Mouse (Mus musculus) liver, embryonic 16.5 days (tissue): Measurements from ENCODE around the gene Ppp2r3a. TPM values are rescaled to one million over a fixed set of nuclear protein-coding genes. Genes with fewer than 3 reads are reported as not detected.

Experiments used
- ATAC-seq: fragments of 200-750 bp; cut with Nextera tagmentation; 2 replicates; pipeline ENCODE4 v1.8.0; 2017; ENCODE audit warnings: low read depth, mild to moderate bottlenecking, moderate number of reproducible peaks, moderate library complexity
- H3K27ac ChIP-seq: fragments of 300-500 bp; sonication (generic); 2 replicates; pipeline ENCODE4 v1.5.1; 2014; ENCODE audit warnings: mild to moderate bottlenecking, low read length
- H3K27me3 ChIP-seq: fragments of 300-500 bp; sonication (generic); 2 replicates; pipeline ENCODE4 v1.6.1; 2014; ENCODE audit warnings: low read depth, low read length, mixed read lengths; ENCODE audit not compliant: control insufficient read depth, insufficient read depth
- H3K36me3 ChIP-seq: fragments of 300-500 bp; sonication (generic); 2 replicates; pipeline ENCODE4 v1.6.1; 2014; ENCODE audit warnings: mild to moderate bottlenecking; ENCODE audit not compliant: control insufficient read depth, insufficient read depth
- H3K4me1 ChIP-seq: fragments of 300-500 bp; sonication (generic); 2 replicates; pipeline ENCODE4 v1.6.1; 2014; ENCODE audit warnings: low read depth, low read length, mixed read lengths; ENCODE audit not compliant: control insufficient read depth
- H3K4me2 ChIP-seq: fragments of 300-500 bp; sonication (generic); 2 replicates; pipeline ENCODE4 v1.6.1; 2014; ENCODE audit warnings: low read depth, low read length, mixed read lengths
- H3K4me3 ChIP-seq: fragments of 300-500 bp; sonication (generic); 2 replicates; pipeline ENCODE4 v1.5.1; 2014; ENCODE audit warnings: low read depth, mild to moderate bottlenecking, low read length
- H3K9ac ChIP-seq: fragments of 300-500 bp; sonication (generic); 2 replicates; pipeline ENCODE4 v1.6.1; 2014; ENCODE audit warnings: low read depth, low read length
- H3K9me3 ChIP-seq: fragments of 300-500 bp; sonication (generic); replicated peaks from 2 replicates; pipeline ENCODE4 v1.6.1; 2016; ENCODE audit warnings: low read length; ENCODE audit not compliant: control insufficient read depth
- WGBS: fragments of 180-500 bp; shearing (Covaris S2); extraction: QIAGEN DNeasy Blood & Tissue Kit; methylation state at CpG from one replicate; pipeline ENCODE4 v1.1.7; 2014; ENCODE audit not compliant: insufficient replicate concordance; 5-methylcytosine and 5-hydroxymethylcytosine counted together
- polyA plus RNA-seq: library from polyadenylated mRNA; unstranded; fragments of >200 nt; fragmentation: Nextera tagmentation; extraction: Ambion mirVana; gene quantifications from 2 replicates; pipeline ENCODE4 v1.2.1, GENCODE M21; 2015

The Ppp2r3a gene
- polyA plus RNA-seq, 1 experiment from 2014 or later, result 4.5 TPM

DNA sequence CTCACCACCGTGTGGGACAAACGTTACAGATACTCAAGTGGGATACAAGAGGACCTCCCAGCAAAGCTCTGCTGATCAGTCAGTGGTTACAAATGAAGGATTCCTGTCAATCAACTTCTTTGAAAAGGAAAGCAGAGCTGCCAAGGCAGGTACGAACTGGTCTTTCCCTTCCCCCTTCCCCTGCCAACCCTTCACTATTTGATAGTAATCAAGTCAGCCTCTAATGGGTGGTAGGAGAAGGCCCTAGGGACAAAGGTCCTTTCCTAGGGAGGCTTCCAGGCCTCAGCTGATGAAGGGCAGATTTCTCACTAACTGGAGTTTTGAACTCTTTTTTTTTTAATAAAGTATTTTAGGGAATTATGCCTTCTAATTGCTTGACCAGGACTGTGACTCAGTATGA lies 11.2 kb upstream of the Ppp2r3a start:
- Histone ChIP-seq H3K27ac (no peak overlapping the region), H3K4me1 (no peaks in the 10 kb centered on the region; the same call in none of the 2 replicates), H3K9ac (no peak overlapping the region), H3K4me2 (no peak overlapping the region), H3K27me3 (no peaks in the 10 kb centered on the region), H3K4me3 (no peak overlapping the region), H3K9me3 (no peaks in the 10 kb centered on the region), H3K36me3 (no peaks in the 10 kb centered on the region)
- no peak for ATAC-seq
- 64% methylated on average over 3 of the region's 3 CpGs for WGBS

DNA sequence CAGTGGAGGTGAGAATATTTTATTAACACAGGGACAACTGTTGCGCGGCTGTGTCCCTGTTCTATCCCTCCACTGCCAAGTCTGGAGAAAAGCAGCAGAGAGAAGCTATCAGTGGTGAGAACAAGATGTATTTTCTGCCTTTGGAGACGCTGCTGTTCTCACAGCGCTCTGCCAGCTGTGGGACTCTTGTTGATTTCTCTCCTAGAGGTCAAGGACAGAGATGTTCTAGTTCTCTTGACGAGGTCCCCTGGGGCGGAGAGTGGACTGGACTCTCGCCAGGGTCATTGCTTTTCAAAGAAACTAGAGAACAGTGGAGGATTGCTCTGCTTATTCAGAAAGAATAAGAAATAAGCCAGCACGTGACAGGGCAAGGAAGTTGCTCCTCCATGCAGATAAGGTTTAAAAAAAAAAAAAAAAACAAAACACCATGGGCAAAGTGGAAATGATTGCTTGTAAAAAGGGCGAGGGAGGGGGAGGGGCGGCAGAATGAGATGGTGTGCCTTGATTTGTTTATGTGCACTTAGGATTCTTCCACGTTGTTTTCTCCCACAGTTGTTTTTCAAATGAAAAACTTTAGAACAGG lies 10.5 kb upstream of the Ppp2r3a start:
- Histone ChIP-seq H3K9me3 (no peaks in the 10 kb centered on the region), H3K4me1 (no peaks in the 10 kb centered on the region; the same call in none of the 2 replicates), H3K36me3 (no peaks in the 10 kb centered on the region), H3K9ac (no peak overlapping the region), H3K4me2 (no peak overlapping the region), H3K27ac (no peak overlapping the region), H3K4me3 (no peak overlapping the region), H3K27me3 (no peaks in the 10 kb centered on the region)
- 42% methylated on average over 11 of the region's 11 CpGs for WGBS
- ATAC-seq, result no peak

DNA sequence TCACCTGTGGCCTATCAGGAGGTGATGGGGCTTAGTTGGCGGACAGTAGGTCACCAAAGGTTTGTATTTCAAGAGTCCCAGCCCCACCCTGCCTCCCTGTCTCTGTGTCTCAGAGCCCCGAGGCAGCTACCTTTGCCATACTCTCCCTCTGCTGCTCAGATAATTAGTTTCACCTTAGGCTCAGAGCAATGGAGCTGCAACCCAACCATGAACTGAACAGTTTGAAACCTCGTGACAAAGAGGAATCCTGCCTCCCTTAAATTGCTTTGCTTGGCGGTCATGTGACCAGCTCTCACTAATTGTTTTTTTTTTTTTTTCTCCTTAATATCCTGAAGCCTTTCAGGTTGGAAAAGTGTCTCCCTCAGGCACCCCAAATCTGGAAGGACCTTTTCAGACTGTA lies 9.8 kb upstream of the Ppp2r3a start:
- H3K27ac ChIP-seq, result no peak overlapping the region
- H3K27me3 ChIP-seq, result no peaks in the 10 kb centered on the region
- ATAC-seq, result no peak
- 56% methylated on average over 4 of the region's 4 CpGs for WGBS
- no peak overlapping the region for H3K4me3 ChIP-seq
- H3K9me3 ChIP-seq, result no peaks in the 10 kb centered on the region
- H3K4me1 ChIP-seq, result no peaks in the 10 kb centered on the region; the same call in none of the 2 replicates
- H3K9ac ChIP-seq, result no peak overlapping the region
- H3K36me3 ChIP-seq, result no peaks in the 10 kb centered on the region
- H3K4me2 ChIP-seq, result no peak overlapping the region

DNA sequence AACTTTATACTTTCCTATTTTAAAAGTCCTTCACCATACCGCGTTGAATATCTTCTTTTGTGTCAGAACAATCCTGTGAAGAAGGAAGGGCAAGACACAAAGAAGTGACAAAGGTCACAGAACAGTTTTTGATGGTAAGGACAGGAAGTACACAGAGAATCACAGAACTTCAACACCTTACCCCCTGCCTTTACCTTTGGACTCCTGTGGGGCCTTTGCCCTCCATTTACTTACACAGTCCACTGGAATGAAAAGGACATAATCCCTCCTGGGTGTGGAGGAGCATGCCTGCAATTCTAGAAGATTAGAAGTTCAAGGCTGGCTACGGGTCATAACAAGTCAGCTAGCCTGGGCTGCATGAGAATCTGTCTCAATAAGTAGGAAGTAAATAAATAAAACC lies 1.5 kb upstream of the Ppp2r3a start:
- no peak overlapping the region for H3K9ac ChIP-seq
- H3K4me3 ChIP-seq, result no peak overlapping the region
- H3K27me3 ChIP-seq, result no peaks in the 10 kb centered on the region
- H3K9me3 ChIP-seq, result no peaks in the 10 kb centered on the region
- WGBS, result 69% methylated on average over 3 of the region's 3 CpGs
- H3K36me3 ChIP-seq, result no peaks in the 10 kb centered on the region
- no peak for ATAC-seq
- peaks cover 20% of the 10 kb centered on the region for H3K4me1 ChIP-seq
- H3K4me2 ChIP-seq, result no peak overlapping the region
- H3K27ac ChIP-seq, result peak overlapping the region; percentile 57; the same call in 1 of the 2 replicates

DNA sequence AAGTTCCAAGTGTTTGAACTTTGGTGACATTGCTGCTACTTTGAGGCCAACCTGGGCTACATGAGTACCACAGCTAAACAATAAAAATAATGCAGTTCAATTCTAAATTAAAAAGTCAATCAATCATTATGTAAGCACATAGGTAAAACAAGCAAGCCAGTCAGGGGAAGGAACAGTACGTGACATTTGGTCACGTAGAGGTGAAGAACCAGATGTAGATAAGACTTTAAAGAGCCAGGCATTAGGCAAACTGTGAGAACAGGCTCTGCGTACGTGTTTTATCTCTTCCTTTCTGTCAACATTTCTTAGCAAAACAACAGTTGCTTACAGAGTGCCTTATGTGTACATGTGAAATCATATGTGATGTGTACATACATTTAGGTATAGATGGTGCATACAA lies 946 bp upstream of the Ppp2r3a start:
- ATAC-seq, result peak; percentile 30
- Histone ChIP-seq H3K27me3 (no peaks in the 10 kb centered on the region), H3K4me3 (no peak overlapping the region; the same call in 1 of the 2 replicates), H3K27ac (peak overlapping the region; percentile 81), H3K9me3 (no peaks in the 10 kb centered on the region), H3K36me3 (no peaks in the 10 kb centered on the region), H3K4me2 (peak overlapping the region; percentile 95), H3K4me1 (peaks cover 20% of the 10 kb centered on the region), H3K9ac (no peak overlapping the region)
- 6% methylated on average over 4 of the region's 4 CpGs for WGBS

- Histone ChIP-seq H3K4me3 (peak overlapping the region; percentile 83), H3K4me1 (peaks cover 20% of the 10 kb centered on the region), H3K27ac (peak overlapping the region; percentile 87), H3K9me3 (no peaks in the 10 kb centered on the region), H3K4me2 (peak overlapping the region; percentile 95), H3K27me3 (no peaks in the 10 kb centered on the region), H3K9ac (peak overlapping the region; percentile 87), H3K36me3 (no peaks in the 10 kb centered on the region)
- under 1% methylated on average over 50 of the region's 61 CpGs for WGBS
- peak; percentile 93 for ATAC-seq
Observed at GRCm38 (mm10) chr9:101250981-101251643, 483 bp downstream of the Ppp2r3a start.

DNA sequence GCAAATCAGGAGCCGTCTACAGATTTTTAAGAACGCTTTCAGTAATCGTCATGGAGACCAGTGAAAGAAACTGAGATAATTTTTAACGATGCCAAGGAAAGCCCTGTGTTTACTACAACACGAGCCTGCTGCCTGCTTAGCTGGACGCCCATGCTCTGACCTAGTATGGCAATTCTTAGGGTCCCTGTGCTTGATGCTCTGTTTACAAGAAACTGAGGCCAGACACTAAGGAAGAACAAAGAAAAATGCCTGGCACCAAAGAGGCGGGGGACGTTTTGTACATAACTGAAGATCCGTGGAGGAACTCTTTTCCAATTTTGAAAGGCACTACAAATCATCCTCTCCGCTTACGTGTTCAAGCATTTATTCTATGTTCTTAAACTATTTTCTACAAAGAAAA lies 1.1 kb downstream of the Ppp2r3a start:
- peak overlapping the region; percentile 87 for H3K9ac ChIP-seq
- no peaks in the 10 kb centered on the region for H3K36me3 ChIP-seq
- no peak overlapping the region for H3K27ac ChIP-seq
- ATAC-seq, result no peak
- no peaks in the 10 kb centered on the region for H3K9me3 ChIP-seq
- H3K27me3 ChIP-seq, result no peaks in the 10 kb centered on the region
- 13% methylated on average over 11 of the region's 11 CpGs for WGBS
- peak overlapping the region; percentile 83 for H3K4me3 ChIP-seq
- H3K4me2 ChIP-seq, result peak overlapping the region; percentile 95
- H3K4me1 ChIP-seq, result peaks cover 23% of the 10 kb centered on the region

DNA sequence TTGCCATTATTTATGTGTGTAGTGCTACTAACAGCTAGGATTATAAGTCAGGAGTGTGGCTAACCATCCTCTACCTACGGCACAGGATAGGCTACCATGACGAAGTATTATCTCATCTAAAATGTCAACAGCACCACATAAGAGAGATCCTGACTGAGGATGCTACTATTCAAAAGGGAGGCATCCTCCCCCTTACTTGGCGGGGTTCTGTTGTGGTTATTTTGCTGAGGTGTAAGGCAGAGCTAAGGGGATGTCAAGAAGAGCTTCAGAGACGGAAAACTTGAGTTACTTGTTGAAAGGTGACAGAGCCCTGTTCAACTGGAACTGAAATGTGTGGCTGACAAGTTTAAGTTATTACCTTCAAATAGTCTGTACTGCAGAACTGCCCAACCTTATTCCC lies 2.0 kb downstream of the Ppp2r3a start:
- no peaks in the 10 kb centered on the region for H3K27me3 ChIP-seq
- H3K27ac ChIP-seq, result no peak overlapping the region
- no peak overlapping the region for H3K9ac ChIP-seq
- H3K4me1 ChIP-seq, result peaks cover 30% of the 10 kb centered on the region
- H3K4me3 ChIP-seq, result no peak overlapping the region
- ATAC-seq, result no peak
- WGBS, result 52% methylated on average over 4 of the region's 4 CpGs
- no peaks in the 10 kb centered on the region for H3K36me3 ChIP-seq
- peak overlapping the region; percentile 95; the same call in 1 of the 2 replicates for H3K4me2 ChIP-seq
- no peaks in the 10 kb centered on the region for H3K9me3 ChIP-seq

GRCm38 (mm10) chr9:101247541-101247940 lies 4.1 kb downstream of the Ppp2r3a start:
- WGBS, result 72% methylated on average over 7 of the region's 7 CpGs
- Histone ChIP-seq H3K4me3 (no peak overlapping the region), H3K36me3 (no peaks in the 10 kb centered on the region), H3K27ac (no peak overlapping the region), H3K9me3 (no peaks in the 10 kb centered on the region), H3K27me3 (no peaks in the 10 kb centered on the region), H3K4me1 (peaks cover 28% of the 10 kb centered on the region), H3K9ac (no peak overlapping the region), H3K4me2 (no peak overlapping the region)
- ATAC-seq, result no peak
